Mouse (Mus musculus) heart, postnatal 0 days (tissue): ENCODE data around the gene Hsd17b14. TPM values are rescaled to one million over a fixed set of nuclear protein-coding genes. Genes with fewer than 3 reads are reported as not detected.

Experiments used
- ATAC-seq: fragments of 200-750 bp; cut with Nextera tagmentation; 2 replicates; pipeline ENCODE4 v1.8.0; 2017; ENCODE audit warnings: low read depth, moderate number of reproducible peaks, moderate library complexity; ENCODE audit not compliant: insufficient read depth
- DNase-seq: peaks from one replicate; pipeline ENCODE4 v3.0.0-alpha.2; 2016; ENCODE audit warnings: low spot score
- H3K27ac ChIP-seq: fragments of 300-500 bp; sonication (generic); 2 replicates; pipeline ENCODE4 v1.5.1; 2014; ENCODE audit warnings: low read depth, mild to moderate bottlenecking
- H3K27me3 ChIP-seq: fragments of 300-500 bp; sonication (generic); 2 replicates; pipeline ENCODE4 v1.6.1; 2014; ENCODE audit warnings: low read length, mixed read lengths; ENCODE audit not compliant: control insufficient read depth, insufficient read depth
- H3K36me3 ChIP-seq: fragments of 300-500 bp; sonication (generic); replicated peaks from 2 replicates; pipeline ENCODE4 v1.6.1; 2014; ENCODE audit warnings: low read length, mixed read lengths; ENCODE audit not compliant: control insufficient read depth, insufficient read depth
- H3K4me1 ChIP-seq: fragments of 300-500 bp; sonication (generic); 2 replicates; pipeline ENCODE4 v1.6.1; 2014; ENCODE audit warnings: antibody characterized with exemption; ENCODE audit not compliant: control insufficient read depth, insufficient read depth
- H3K4me2 ChIP-seq: fragments of 300-500 bp; sonication (generic); 2 replicates; pipeline ENCODE4 v1.6.1; 2014; ENCODE audit warnings: low read depth, mild to moderate bottlenecking, low read length, moderate library complexity
- H3K4me3 ChIP-seq: fragments of 300-500 bp; sonication (generic); 2 replicates; pipeline ENCODE4 v1.5.1; 2014; ENCODE audit warnings: low read depth, low read length
- H3K9ac ChIP-seq: fragments of 300-500 bp; sonication (generic); replicated peaks from 2 replicates; pipeline ENCODE4 v1.6.1; 2014; ENCODE audit warnings: low read depth, low read length, mixed read lengths
- H3K9me3 ChIP-seq: fragments of 300-500 bp; sonication (generic); replicated peaks from 2 replicates; pipeline ENCODE4 v1.6.1; 2016; ENCODE audit warnings: low read length; ENCODE audit not compliant: control insufficient read depth
- CTCF ChIP-seq: IDR thresholded peaks from 2 replicates; pipeline ENCODE4 v1.5.1; 2016; ENCODE audit warnings: antibody characterized with exemption, control low read depth, low read depth
- EP300 ChIP-seq: IDR thresholded peaks from 2 replicates; pipeline ENCODE4 v1.6.1; 2016; ENCODE audit warnings: antibody characterized with exemption, low read depth
- WGBS: fragments of 180-500 bp; shearing (Covaris S2); extraction: QIAGEN DNeasy Blood & Tissue Kit; methylation state at CpG from one replicate; pipeline ENCODE4 v1.1.7; 2014; 5-methylcytosine and 5-hydroxymethylcytosine counted together
- polyA plus RNA-seq: library from polyadenylated mRNA; unstranded; fragments of >200 nt; fragmentation: Nextera tagmentation; extraction: Ambion mirVana; gene quantifications from 2 replicates; pipeline ENCODE4 v1.2.1, GENCODE M21; 2015
- total RNA-seq: library from RNA; depleted of rRNA; stranded (reverse); fragments of >200 nt; gene quantifications from 2 replicates; pipeline ENCODE4 v1.2.3, GENCODE M21; 2014; ENCODE audit warnings: low replicate concordance

The Hsd17b14 gene
- total and polyA plus RNA-seq, 2 experiments from 2014 or later: 0.11 TPM; not detected in 1

GRCm38 (mm10) chr7:45553990-45554389, 703 bp upstream of the Hsd17b14 start:
- H3K27ac ChIP-seq: no peak overlapping the region
- H3K4me2 ChIP-seq: no peak overlapping the region
- no peaks in the 10 kb centered on the region for H3K27me3 ChIP-seq
- WGBS: 85% methylated on average over 2 of the region's 2 CpGs
- TF ChIP-seq EP300: no peak
- TF ChIP-seq CTCF: no peak
- H3K9ac ChIP-seq: no peak overlapping the region
- no peak overlapping the region for H3K4me3 ChIP-seq
- no peaks in the 10 kb centered on the region for H3K36me3 ChIP-seq
- ATAC-seq (no peak), DNase-seq (no peak)
- H3K4me1 ChIP-seq: no peaks in the 10 kb centered on the region
- H3K9me3 ChIP-seq: no peaks in the 10 kb centered on the region

GRCm38 (mm10) chr7:45555787-45556186, 1.1 kb downstream of the Hsd17b14 start:
- DNase-seq (peak; percentile 74), ATAC-seq (peak; percentile 68; the same call in 1 of the 2 replicates)
- Histone ChIP-seq H3K36me3 (no peaks in the 10 kb centered on the region), H3K9ac (no peak overlapping the region), H3K9me3 (no peaks in the 10 kb centered on the region), H3K4me2 (no peak overlapping the region), H3K4me1 (no peaks in the 10 kb centered on the region), H3K27me3 (no peaks in the 10 kb centered on the region), H3K27ac (no peak overlapping the region), H3K4me3 (no peak overlapping the region)
- TF ChIP-seq CTCF (peak; percentile 81), EP300 (no peak)
- WGBS: 20% methylated on average over 8 of the region's 8 CpGs

GRCm38 (mm10) chr7:45558907-45559306, 4.2 kb downstream of the Hsd17b14 start:
- no peaks in the 10 kb centered on the region for H3K9me3 ChIP-seq
- no peaks in the 10 kb centered on the region for H3K36me3 ChIP-seq
- TF ChIP-seq CTCF (no peak), EP300 (no peak)
- no peaks in the 10 kb centered on the region for H3K27me3 ChIP-seq
- H3K4me1 ChIP-seq: no peaks in the 10 kb centered on the region
- no peak overlapping the region for H3K4me3 ChIP-seq
- H3K27ac ChIP-seq: no peak overlapping the region
- ATAC-seq (no peak), DNase-seq (no peak)
- no peak overlapping the region for H3K9ac ChIP-seq
- 45% methylated on average over 6 of the region's 6 CpGs for WGBS
- H3K4me2 ChIP-seq: no peak overlapping the region

GRCm38 (mm10) chr7:45560241-45560640, 5.5 kb downstream of the Hsd17b14 start:
- Histone ChIP-seq H3K4me1 (no peaks in the 10 kb centered on the region), H3K27me3 (no peaks in the 10 kb centered on the region), H3K4me3 (no peak overlapping the region), H3K4me2 (no peak overlapping the region), H3K9ac (no peak overlapping the region), H3K9me3 (no peaks in the 10 kb centered on the region), H3K27ac (no peak overlapping the region), H3K36me3 (no peaks in the 10 kb centered on the region)
- DNase-seq (no peak), ATAC-seq (no peak)
- WGBS: 75% methylated on average over 7 of the region's 7 CpGs
- no peak for TF ChIP-seq EP300
- no peak for TF ChIP-seq CTCF

- no peaks in the 10 kb centered on the region for H3K4me1 ChIP-seq
- no peaks in the 10 kb centered on the region for H3K9me3 ChIP-seq
- TF ChIP-seq CTCF (peak; percentile 90), EP300 (no peak)
- peak; percentile 71 for ATAC-seq
- 19% methylated on average over 17 of the region's 17 CpGs for WGBS
- no peaks in the 10 kb centered on the region for H3K36me3 ChIP-seq
- no peak overlapping the region for H3K4me3 ChIP-seq
- peak; percentile 50 for DNase-seq
- H3K27me3 ChIP-seq: no peaks in the 10 kb centered on the region
- H3K4me2 ChIP-seq: no peak overlapping the region; the same call in 1 of the 2 replicates
- H3K27ac ChIP-seq: no peak overlapping the region
- no peak overlapping the region for H3K9ac ChIP-seq
These were observed 6.3 kb downstream of the Hsd17b14 start for GRCm38 (mm10) chr7:45560843-45561623.
